Mouse (Mus musculus): ENCODE results near the gene Tldc1.

Tldc1 gene

GRCm38 (mm10) chr8:119778263-119778662 lies at the start of gene Tldc1:
Gene Tldc1, minus strand, starts transcription at chr8:119778416.
- peak; percentile 99 to 100 for DNase-seq (ENCODE audit: low spot score in 2 of 2)

GRCm38 (mm10) chr8:119827721-119828153 lies 49.5 kb upstream of the Tldc1 start:
- no peak for DNase-seq (ENCODE audit: low spot score in 2 of 2)

GRCm38 (mm10) chr8:119826982-119827381 lies 48.8 kb upstream of the Tldc1 start:
- no peak for DNase-seq (ENCODE audit: low spot score in 2 of 2)

GRCm38 (mm10) chr8:119825950-119826730 lies 47.9 kb upstream of the Tldc1 start:
- DNase-seq (ENCODE audit: low spot score in 2 of 2), result no peak

GRCm38 (mm10) chr8:119824809-119825273 lies 46.6 kb upstream of the Tldc1 start:
- no peak for DNase-seq (ENCODE audit: low spot score in 2 of 2)

- DNase-seq (ENCODE audit: low spot score in 2 of 2), result peak in 1 of 2 experiments; percentile 44
Measured at GRCm38 (mm10) chr8:119824100-119824499, 45.9 kb upstream of the Tldc1 start.

- DNase-seq (ENCODE audit: low spot score in 2 of 2), result no peak
Measured at GRCm38 (mm10) chr8:119823278-119823677, 45.1 kb upstream of the Tldc1 start.

- DNase-seq (ENCODE audit: low spot score in 2 of 2), result no peak
Measured at GRCm38 (mm10) chr8:119821691-119822090, 43.5 kb upstream of the Tldc1 start.

- no peak for DNase-seq (ENCODE audit: low spot score in 2 of 2)
Measured at GRCm38 (mm10) chr8:119819976-119820375, 41.8 kb upstream of the Tldc1 start.

- DNase-seq (ENCODE audit: low spot score in 2 of 2), result no peak
Measured at GRCm38 (mm10) chr8:119819316-119819715, 41.1 kb upstream of the Tldc1 start.

GRCm38 (mm10) chr8:119817446-119817845 lies 39.2 kb upstream of the Tldc1 start:
- no peak for DNase-seq (ENCODE audit: low spot score in 2 of 2)

GRCm38 (mm10) chr8:119816219-119816618 lies 38.0 kb upstream of the Tldc1 start:
- DNase-seq (ENCODE audit: low spot score in 2 of 2), result no peak

- no peak for DNase-seq (ENCODE audit: low spot score in 2 of 2)
Measured at GRCm38 (mm10) chr8:119812650-119813431, 34.6 kb upstream of the Tldc1 start.

GRCm38 (mm10) chr8:119811925-119812324 lies 33.7 kb upstream of the Tldc1 start:
- DNase-seq (ENCODE audit: low spot score in 2 of 2), result no peak

- no peak for DNase-seq (ENCODE audit: low spot score in 2 of 2)
Measured at GRCm38 (mm10) chr8:119810953-119811499, 32.8 kb upstream of the Tldc1 start.

- DNase-seq (ENCODE audit: low spot score in 2 of 2), result peak in 1 of 2 experiments; percentile 50
Measured at GRCm38 (mm10) chr8:119810127-119810868, 32.1 kb upstream of the Tldc1 start.

GRCm38 (mm10) chr8:119809620-119810019 lies 31.4 kb upstream of the Tldc1 start:
- DNase-seq (ENCODE audit: low spot score in 2 of 2), result no peak

- DNase-seq (ENCODE audit: low spot score in 2 of 2), result no peak
Measured at GRCm38 (mm10) chr8:119807687-119808086, 29.5 kb upstream of the Tldc1 start.

GRCm38 (mm10) chr8:119806422-119807263 lies 28.4 kb upstream of the Tldc1 start:
- DNase-seq (ENCODE audit: low spot score in 2 of 2), result peak in 1 of 2 experiments; percentile 75

- DNase-seq (ENCODE audit: low spot score in 2 of 2), result no peak
Measured at GRCm38 (mm10) chr8:119805275-119805674, 27.1 kb upstream of the Tldc1 start.

GRCm38 (mm10) chr8:119802592-119802991 lies 24.4 kb upstream of the Tldc1 start:
- DNase-seq (ENCODE audit: low spot score in 2 of 2), result no peak
